Mouse (Mus musculus) thymus, postnatal 10 days (tissue): ENCODE measurements around the gene Tcf19.
A peak's percentile ranks its signal among the peaks of the same experiment; 100 is the strongest.
"Not testable (repeated sequence)": the region's sequence is repeated elsewhere in the genome, so short reads cannot be mapped to it uniquely, and the experiment has no call there.

ENCODE experiments used
- DNase-seq, 2 experiments: peaks; one replicate each; pipeline ENCODE4 v3.0.0; 2021; ENCODE audit warnings: low spot score in 2 of 2

The Tcf19 gene

DNA sequence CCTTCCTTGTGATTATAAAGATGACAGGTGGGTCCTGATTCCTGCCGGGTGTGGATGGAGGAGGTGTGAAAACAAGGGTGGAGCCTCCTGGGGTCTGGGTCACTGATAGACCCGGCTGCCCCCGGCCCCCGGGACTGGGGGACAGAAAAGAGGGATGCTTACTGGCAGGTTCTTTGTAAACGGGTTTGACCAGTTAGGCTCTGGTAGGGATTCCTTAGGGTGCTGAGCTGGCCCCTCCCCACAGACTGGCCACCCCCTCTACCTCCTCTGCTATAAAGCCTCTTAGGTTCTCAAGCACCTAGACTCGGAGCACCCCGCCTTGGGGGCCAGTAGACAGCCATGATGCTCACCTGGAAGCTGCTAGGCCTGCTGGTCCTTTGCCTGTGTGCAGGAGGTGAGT, 16.3 kb upstream of the Tcf19 start, which contains the start of gene Psors1c2:
Psors1c2 (plus strand) TSS at position 301 of the 400 bp plus-strand sequence.
- no peak for DNase-seq

DNA sequence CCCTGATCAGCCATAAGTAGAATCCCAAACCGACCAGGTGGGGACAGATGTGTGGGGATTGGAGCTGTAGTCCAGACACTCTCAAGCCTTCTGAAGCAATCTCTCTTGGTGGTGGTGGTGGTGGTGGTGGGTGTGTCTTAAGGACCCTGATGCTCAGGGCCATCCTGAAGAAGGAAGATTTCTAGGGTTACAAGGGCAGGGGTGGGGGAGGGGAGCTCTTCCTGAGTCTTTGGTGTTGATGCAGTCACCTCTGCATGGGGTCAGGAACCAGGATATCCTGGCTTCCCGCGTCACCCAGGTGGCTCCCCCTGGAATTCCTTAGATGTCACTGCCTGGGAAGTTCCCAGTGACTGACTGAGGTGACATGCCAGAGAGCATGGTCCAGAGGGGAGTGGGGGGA, 15.7 kb upstream of the Tcf19 start:
- no peak for DNase-seq

DNA sequence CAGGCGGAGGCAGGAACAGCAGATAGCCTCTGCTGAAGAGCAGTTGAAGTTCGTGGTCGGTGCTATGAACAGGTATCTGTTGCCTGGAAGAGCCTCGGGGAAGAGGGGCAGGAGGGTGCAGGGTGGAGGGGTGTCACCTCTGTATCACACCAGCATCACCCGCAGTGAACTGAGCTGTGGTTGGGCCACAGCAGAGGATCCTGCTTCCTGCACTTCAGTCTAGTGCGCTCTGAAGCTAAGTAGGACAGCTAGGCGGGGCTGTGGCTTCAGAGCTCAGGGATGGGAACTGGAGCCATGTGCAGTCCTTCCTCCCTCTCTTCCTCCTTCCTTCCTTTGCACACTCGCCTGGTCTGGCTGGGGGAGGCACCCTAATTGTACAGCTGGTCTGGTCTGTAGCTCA, 10.0 kb upstream of the Tcf19 start:
- DNase-seq, result peak; percentile 32 to 52

DNA sequence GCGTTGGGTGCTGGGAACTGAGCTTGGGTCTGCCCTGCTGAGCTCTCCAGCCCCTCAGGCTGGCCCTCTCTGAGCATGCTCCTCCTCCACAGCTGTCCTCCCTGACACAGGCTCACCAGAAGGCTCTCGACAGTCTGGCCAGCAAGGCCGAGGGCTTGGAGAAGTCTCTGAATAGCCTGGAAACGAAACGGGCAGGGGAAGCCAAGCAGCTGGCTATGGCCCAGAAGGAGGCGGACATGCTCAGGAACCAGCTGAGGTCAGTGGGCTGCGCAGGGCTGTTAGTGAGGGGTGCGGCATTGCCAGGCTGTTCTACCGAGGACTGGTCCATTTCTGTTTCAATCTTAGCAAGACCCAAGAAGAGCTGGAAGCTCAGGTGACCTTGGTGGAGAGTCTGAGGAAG, 7.7 kb upstream of the Tcf19 start:
- DNase-seq, result no peak

DNA sequence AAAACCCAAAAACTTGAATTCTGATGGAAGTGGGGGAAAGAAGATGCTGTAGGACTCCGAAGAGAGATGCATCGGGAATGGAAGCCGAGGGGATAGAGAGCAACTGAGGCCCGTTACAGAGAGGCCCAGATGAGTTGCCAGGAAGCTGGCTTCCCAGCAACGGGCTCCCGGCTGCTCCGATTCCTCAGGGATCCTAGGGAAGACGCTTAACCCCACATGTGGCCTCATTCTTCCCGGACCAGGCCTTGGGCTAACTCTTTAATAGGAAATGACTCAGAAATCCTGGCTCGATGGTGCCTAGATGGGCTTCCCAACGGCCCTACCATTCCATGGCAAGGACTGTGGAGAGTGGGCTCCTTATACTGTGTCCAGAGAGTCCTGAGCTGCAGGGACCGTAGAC, 902 bp upstream of the Tcf19 start:
- DNase-seq, result no peak

DNA sequence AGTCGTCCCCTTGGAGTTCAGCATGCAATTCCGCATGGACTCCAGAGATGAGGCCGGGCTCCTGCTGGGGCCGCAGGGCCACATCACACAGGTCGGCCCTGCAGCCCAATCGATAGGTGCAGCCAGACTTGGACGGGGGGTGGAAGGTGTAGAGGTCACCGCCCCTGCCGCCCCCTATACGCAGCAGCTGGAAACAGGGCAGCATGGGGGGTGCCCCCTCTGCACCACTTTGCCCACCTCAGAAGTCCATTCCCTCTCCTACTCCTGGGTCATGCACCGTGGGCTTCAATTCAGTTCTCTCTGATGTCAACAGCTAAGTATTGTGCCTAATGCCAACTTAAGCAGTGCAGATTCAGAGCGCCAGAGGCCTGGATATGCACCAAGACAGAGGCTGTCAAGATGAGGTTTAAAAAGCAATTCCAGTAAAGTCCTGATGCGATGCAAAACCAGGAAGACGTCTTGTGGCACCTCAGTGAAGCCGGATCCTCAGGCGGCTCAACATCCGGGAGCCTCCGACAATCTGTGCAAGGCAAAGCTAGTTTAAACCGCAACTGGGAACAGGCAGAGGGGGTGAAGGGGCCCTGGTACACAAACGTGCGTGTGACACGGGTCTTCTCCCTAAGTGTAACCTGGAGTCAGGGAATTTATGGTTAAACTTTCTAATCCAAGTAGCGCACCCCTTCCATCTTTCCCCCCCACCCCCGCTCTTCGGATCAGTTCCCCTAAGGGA, 548 bp downstream of the Tcf19 start:
- peak; percentile 32 to 38 for DNase-seq

DNA sequence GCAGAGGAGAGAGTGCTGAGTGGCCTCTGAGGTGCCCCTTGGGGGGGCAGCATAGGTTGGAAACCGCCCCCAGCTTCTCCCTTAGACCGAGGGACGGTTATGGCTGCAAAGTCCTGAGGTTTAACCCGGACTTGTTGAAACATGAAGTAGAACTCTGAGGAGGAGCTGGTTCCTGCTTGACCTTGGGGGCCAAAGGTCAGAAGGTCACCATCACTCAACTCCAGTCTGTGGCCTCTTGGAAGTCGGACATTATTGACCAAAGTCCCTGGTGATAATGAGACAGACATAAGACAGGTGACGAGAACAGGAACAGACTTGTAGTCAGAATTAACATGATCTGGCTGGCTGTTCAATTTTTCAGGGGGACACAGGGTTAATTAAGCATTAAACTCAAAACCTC, 1.9 kb downstream of the Tcf19 start:
- DNase-seq, result no peak

DNA sequence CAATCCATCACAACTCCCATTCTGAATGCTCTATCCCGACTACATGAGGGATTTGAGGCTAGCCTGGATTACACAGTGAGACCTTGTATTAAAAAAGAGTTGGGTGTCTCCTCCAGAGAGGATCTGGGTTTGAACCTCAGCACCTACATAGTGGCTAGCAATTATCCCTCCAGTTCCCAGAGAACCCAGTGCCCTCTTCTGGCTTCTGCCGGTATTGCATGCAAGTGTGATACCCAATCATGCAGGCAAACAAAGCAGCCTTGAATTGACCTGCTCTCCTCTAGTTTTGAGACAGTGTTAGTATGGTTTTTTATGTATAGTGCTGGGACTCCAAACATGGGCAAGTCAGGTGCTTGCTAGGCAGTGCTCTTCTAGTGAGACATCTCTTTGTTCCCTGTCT, 2.7 kb downstream of the Tcf19 start:
- peak; percentile 62 to 85 for DNase-seq

DNA sequence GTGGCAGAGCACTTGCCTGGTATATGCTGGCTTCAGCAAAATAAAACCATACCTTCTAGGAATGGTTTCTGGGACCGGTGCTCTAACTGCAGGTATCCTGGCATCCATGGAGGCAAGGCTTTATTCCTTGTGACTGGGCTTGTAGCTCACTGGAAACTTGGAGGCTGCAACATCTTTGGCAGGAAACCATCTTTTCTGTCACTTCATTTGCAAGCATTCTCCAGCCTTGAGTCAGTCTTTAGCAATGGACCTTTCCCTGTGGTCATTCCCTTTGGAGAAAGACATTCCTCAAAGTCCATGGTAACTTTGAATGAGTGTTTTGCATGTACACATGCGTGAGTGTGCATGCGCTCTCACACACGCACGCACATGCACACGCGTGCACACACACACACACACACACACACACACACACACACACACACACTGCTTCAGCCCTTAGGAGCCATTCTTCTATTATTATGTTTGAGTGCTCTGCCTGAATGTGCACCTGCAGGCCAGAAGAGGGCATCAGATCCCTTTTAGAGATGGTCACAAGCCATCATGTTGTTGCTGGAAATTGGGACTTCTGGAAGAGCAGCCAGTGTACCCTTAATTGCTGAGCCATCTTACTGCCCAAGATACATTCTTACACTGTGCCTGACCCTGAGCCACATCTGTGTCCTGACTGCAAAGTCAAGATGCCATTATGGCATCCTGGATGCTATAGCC, 3.6 kb downstream of the Tcf19 start:
- no peak for DNase-seq

DNA sequence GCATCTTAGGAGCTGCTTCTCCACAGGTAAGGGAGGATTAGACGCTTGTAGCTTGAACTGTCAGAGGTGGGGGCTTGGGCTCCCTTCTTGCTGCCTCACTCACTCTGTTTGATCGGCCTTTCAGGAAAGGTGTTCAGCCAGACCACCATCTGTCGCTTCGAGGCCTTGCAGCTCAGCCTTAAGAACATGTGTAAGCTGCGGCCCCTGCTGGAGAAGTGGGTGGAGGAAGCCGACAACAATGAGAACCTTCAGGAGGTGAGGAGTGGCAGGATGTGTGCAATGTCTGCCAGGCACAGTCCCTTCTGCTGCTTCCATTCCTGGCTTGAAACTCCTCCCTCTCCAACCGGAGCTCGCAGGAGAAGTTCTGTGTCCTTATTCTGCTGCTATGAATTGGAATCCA, 7.3 kb downstream of the Tcf19 start:
- peak; percentile 43 to 68 for DNase-seq

DNA sequence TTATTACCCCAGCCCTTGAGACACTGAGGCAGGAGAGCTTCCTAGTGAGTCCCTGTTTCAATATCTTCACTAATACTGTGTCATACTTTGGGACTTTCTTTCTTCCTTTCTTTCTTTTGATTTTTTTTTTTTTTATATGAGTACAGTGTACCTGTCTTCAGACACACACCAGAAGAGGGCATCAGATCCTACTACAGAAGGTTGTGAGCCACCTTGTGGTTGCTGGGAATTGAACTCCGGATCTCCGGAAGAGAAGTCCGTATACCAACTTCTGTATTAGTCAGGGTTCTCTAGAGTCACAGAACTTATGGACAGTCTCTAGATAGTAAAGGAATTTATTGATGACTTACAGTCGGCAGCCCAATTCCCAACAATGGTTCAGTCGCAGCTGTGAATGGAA, 8.3 kb downstream of the Tcf19 start:
- not testable (repeated sequence) for DNase-seq

DNA sequence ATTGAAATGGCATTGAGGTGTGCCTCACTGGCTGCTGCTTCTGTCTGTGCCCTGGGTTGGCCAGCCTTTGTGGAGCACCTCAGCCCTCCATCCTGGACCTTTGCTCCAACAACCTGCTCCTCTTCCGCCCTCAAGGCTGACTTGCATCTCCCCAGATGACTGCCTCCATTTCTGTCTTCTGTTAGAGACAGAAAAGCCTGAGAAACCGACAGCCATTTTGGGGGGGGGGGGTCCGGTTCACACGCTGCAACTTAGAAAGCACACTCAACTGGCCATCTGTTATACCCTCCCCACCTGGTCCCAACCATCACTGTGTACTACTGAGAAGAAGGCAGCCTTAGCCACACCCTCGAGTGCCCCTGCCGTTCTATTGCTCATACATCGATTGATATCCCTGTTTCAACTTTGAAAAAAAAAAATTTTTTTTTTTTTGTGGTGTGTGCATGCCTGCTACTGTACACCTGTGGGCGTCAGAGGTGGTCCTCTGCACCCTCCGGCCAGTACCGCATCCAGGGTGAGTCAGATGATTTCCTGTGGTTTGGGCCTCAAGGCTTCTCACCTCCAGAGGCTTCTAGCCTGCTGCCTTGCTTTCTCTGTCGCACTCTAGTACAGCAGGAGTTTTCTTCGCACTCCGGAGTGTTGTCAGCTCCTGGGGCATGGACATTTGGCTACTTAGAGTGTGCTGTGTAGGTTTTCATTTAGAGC, 8.9 kb downstream of the Tcf19 start:
- DNase-seq, result no peak

DNA sequence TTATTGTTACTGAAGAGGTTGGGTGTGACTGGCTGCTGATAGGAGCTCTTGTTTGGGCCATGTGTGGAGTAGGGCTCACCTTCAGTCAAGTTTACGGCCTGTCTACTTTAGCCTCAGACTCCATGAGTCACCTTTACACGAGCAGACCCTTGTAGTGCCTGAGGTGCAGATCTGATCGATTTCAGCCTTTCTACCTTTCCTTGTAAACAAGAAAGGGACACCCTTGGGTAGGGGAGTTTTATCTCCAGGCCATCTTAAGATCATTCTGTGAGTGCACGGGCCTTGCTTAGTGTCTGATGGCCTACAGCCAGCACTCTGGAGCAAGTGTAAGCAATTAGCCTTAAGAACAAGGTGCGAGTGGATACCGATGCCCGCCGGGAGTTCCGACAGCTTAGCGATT, 9.7 kb downstream of the Tcf19 start:
- no peak for DNase-seq

DNA sequence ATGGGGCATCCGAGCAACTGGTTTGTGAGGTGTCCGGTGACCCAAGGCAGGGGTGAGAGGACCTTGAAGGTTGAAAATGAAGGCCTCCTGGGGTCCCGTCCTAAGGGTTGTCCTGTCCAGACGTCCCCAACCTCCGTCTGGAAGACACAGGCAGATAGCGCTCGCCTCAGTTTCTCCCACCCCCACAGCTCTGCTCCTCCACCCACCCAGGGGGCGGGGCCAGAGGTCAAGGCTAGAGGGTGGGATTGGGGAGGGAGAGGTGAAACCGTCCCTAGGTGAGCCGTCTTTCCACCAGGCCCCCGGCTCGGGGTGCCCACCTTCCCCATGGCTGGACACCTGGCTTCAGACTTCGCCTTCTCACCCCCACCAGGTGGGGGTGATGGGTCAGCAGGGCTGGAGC, 10.8 kb downstream of the Tcf19 start, which contains the start of gene Pou5f1:
Pou5f1 (plus strand) TSS at position 243 of the 400 bp plus-strand sequence.
- DNase-seq, result no peak

DNA sequence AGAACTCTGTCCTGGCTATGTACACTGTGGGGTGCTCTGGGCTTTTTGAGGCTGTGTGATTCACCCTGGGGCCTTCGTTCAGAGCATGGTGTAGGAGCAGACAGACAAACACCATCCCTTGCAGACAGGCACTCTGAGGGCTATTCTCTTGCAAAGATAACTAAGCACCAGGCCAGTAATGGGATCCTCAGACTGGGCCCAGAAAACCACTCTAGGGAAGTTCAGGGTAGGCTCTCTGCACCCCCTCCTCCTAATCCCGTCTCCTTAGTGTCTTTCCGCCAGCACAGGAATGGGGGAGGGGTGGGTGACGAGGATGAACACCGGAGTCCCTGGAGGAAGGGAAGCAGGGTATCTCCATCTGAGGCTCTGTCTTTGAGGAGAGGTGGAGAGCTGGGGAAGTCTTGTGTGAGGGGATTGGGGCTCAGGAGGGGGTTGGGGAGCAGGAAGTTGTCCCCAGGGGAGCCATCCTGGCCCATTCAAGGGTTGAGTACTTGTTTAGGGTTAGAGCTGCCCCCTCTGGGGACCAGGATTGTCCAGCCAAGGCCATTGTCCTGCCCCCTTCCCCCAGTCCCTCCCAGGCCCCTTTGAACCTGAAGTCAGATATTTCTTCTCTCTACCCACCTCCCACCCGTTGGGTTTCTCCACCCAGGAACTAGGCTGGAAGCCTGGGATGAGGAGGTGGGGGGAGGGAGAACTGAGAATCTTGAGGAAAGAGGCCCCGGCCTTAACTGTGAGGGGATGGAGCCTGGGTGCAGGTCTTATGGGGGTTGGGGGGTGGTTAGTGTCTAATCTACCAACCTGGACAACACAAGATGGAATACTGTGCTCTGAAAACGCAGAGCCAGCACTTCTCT, 11.8 kb downstream of the Tcf19 start:
- DNase-seq, result no peak

DNA sequence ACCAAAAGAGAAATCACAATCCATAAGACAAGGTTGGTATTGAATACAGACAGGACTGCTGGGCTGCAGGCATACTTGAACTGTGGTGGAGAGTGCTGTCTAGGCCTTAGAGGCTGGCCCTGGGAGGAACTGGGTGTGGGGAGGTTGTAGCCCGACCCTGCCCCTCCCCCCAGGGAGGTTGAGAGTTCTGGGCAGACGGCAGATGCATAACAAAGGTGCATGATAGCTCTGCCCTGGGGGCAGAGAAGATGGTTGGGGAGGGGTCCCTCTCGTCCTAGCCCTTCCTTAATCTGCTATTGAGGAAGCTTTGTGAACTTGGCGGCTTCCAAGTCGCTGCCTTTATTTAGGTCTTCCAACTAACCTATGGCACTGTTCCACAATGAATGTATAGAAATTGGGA, 12.8 kb downstream of the Tcf19 start:
- no peak for DNase-seq

DNA sequence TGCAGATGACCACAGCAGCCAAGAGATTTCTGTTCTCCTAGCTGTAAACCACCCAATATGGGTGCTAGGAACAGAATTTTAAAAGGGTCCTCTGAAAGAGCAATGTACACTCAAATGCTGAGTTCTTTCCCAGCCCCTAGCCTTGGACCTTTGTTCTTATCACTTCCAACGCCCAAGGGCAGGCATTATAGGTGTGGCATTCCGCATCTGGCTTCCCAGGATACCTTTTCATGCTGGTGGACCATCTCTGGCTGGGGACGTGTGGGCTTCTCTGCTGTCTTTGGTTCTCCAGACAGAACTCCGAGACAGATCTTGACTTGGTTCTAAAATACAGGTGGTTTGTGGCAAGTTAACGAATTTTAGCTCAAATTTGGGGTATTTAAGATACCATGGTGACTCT, 13.9 kb downstream of the Tcf19 start:
- DNase-seq, result no peak

DNA sequence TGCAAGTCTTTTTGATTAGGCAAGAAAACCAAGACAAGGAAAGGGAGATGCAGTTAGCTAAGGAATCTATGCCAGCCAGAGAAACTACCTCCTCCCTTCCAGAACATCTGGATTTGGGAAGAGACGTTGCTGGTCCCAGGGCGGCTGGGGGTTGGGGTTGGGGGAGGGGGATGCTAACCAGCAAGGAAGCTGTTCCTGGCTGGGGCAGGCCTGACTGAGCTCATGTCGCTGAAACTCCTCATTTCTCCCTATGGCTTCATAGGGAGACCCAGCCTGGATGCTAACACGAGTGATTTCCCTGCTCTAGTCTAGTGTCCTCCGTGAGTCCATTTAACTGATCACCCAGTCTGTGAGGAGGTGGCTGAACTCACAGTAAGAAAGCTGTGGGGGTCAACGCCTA, 14.4 kb downstream of the Tcf19 start:
- no peak for DNase-seq

DNA sequence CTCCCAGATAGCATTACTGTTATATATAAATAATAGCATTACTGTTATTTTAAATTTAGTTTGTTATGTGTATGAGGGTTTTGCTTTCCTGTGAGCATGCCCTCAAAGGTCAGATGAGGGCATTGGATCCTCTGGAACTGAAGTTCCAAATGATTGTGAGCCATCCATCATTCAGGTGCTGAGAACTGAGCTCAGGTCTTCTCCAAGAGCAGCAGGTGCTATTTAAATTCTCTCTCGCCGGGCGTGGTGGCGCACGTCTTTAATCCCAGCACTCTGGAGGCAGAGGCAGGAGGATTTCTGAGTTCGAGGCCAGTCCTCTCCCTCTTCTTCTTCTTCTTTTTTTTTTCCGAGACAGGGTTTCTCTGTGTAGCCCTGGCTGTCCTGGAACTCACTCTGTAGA, 19.5 kb downstream of the Tcf19 start:
- no peak for DNase-seq

DNA sequence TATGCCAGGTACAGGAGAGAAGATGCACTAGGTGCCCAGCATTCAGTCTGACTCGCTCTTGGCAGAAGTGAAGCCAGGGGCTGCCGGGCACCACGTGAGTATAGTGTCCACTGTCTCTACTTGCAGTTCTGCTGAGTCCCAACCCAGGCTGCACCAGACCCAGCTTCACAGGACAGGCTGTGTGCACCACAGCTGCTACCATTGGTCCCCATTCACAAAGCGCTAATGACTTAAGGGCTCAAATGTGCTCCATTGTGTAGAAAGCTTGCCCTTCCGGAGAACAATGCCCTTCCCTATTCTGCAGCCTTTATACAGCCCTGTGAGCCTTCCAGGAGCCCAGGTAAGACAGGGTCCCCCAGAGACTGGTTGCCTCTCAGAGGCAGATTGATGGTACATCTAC, 26.3 kb downstream of the Tcf19 start:
- no peak for DNase-seq

DNA sequence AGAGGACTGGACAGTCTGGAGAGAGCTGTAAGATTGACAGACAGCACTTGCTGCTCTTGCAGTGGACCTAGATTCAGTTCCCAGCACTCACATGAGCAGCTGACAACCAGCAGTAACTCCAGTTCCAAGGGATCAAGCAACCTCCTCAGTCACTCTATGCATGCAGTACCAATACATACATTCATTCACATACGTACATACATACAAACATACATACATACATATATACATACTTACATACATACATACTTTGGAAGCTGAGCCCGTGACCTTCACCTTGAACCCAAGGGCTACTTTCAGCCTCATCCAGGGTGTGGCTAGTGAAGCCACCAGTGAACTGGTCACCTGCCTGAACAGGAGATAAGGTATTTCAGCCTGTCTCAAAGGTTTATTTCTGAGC, 28.6 kb downstream of the Tcf19 start:
- no peak for DNase-seq

DNA sequence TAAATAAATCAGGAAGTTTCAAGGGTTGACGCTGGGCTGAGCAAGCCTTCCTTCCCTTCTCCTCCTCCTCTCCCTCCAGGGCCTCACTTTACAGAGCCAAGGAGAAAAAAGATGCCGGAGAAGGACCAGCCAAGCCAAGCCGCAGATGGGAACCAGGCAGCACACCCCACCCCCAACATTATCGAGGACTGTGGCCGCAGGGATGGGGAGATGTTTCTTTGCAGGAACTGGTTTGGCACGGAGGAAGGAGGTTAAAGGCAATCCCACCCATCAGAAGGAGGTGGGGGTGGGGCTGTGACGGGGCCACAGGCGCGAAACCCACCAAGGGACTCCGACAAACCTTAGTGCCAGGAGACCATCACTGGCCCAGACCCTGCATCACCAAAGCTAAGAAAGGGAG, 29.9 kb downstream of the Tcf19 start:
- DNase-seq, result no peak
